Mouse (Mus musculus) G1E (cell line): Measurements from ENCODE around the gene Map3k15. TPM values are rescaled to one million over a fixed set of nuclear protein-coding genes. Genes with fewer than 3 reads are reported as not detected.

ENCODE experiments used
- ATAC-seq: 2 replicates; pipeline ENCODE4 v1.8.0; 2016; ENCODE audit warnings: mild to moderate bottlenecking; ENCODE audit not compliant: insufficient number of reproducible peaks, poor library complexity, low FRiP score, severe bottlenecking; ENCODE audit errors: extremely low read depth
- DNase-seq: peaks from one replicate; pipeline ENCODE4 v3.0.0; 2012; ENCODE audit warnings: low spot score
- H3K27me3 ChIP-seq: 2 replicates; pipeline ENCODE4 v1.6.1; 2012; ENCODE audit warnings: mild to moderate bottlenecking, low read length, inconsistent platforms; ENCODE audit not compliant: insufficient read depth
- H3K36me3 ChIP-seq: replicated peaks from 2 replicates; pipeline ENCODE3; 2012; ENCODE audit warnings: mild to moderate bottlenecking, inconsistent platforms
- H3K4me1 ChIP-seq: 2 replicates; pipeline ENCODE4 v1.6.1; 2012; ENCODE audit warnings: low read depth, low read length, inconsistent platforms, mixed read lengths; ENCODE audit not compliant: insufficient read depth
- H3K4me3 ChIP-seq: 2 replicates; pipeline ENCODE4 v1.5.1; 2012; ENCODE audit warnings: low read depth, mild to moderate bottlenecking, inconsistent platforms, low read length, moderate library complexity, mixed read lengths
- H3K9me3 ChIP-seq: replicated peaks from 2 replicates; pipeline ENCODE4 v1.6.1; 2012; ENCODE audit warnings: inconsistent platforms
- CTCF ChIP-seq: IDR thresholded peaks from 2 replicates; pipeline ENCODE4 v1.5.1; 2012; ENCODE audit warnings: low read depth, low read length, inconsistent platforms, mixed read lengths
- GATA1 ChIP-seq: IDR thresholded peaks from 2 replicates; pipeline ENCODE4 v1.6.1; 2012; ENCODE audit warnings: borderline replicate concordance, low read length, inconsistent platforms, mixed read lengths
- GATA2 ChIP-seq: IDR thresholded peaks from 2 replicates; pipeline ENCODE4 v1.6.1; 2012; ENCODE audit warnings: low read depth, low read length, inconsistent platforms, borderline replicate concordance
- POLR2AphosphoS5 ChIP-seq: IDR thresholded peaks from 2 replicates; pipeline ENCODE4 v1.6.1; 2012; ENCODE audit warnings: low read depth, low read length, inconsistent platforms; ENCODE audit not compliant: insufficient replicate concordance
- TAL1 ChIP-seq: conservative IDR thresholded peaks from 2 replicates; pipeline ENCODE4 v1.6.1; 2012; ENCODE audit warnings: low read depth, low read length, inconsistent platforms, mixed read lengths
- polyA plus RNA-seq: library from polyadenylated mRNA; stranded (reverse); fragments of >175 nt; gene quantifications from 2 replicates; pipeline ENCODE4 v1.2.3, GENCODE M21; 2012
- total RNA-seq, 2 experiments: library from RNA; stranded (forward) in 1 of 2; stranded (reverse) in 1 of 2; fragments of 200-1000 nt in 1 of 2; fragments of >200 nt in 1 of 2; fragmentation: Nextera tagmentation in 1 of 2; gene quantifications; 2 replicates each; pipeline ENCODE4 v1.2.3; 2014 to 2017

Gene Map3k15
- total and polyA plus RNA-seq, 3 experiments: 0.33 TPM; not detected in 2

- DNase-seq: no peak
- Histone ChIP-seq H3K9me3 (no peaks in the 10 kb centered on the region), H3K36me3 (no peaks in the 10 kb centered on the region), H3K27me3 (no peaks in the 10 kb centered on the region), H3K4me1 (no peaks in the 10 kb centered on the region), H3K4me3 (no peak overlapping the region)
- TF ChIP-seq POLR2AphosphoS5: no peak
- no peak for TF ChIP-seq GATA1
- no peak for TF ChIP-seq TAL1
- no peak for TF ChIP-seq GATA2
- no peak for TF ChIP-seq CTCF
- no peak for ATAC-seq
Measured at GRCm38 (mm10) chrX:159995808-159996207, 7.6 kb downstream of the Map3k15 start.

- Histone ChIP-seq H3K9me3 (no peaks in the 10 kb centered on the region), H3K4me3 (no peak overlapping the region), H3K4me1 (no peaks in the 10 kb centered on the region), H3K27me3 (no peaks in the 10 kb centered on the region), H3K36me3 (no peaks in the 10 kb centered on the region)
- no peak for TF ChIP-seq POLR2AphosphoS5
- ATAC-seq (no peak), DNase-seq (no peak)
Measured at GRCm38 (mm10) chrX:160053306-160053705, 65.1 kb downstream of the Map3k15 start.

- no peaks in the 10 kb centered on the region for H3K36me3 ChIP-seq
- H3K9me3 ChIP-seq: no peaks in the 10 kb centered on the region
- H3K27me3 ChIP-seq: no peaks in the 10 kb centered on the region
- H3K4me3 ChIP-seq: no peak overlapping the region
- ATAC-seq (no peak), DNase-seq (no peak)
- TF ChIP-seq TAL1: no peak
- no peak for TF ChIP-seq POLR2AphosphoS5
- no peak for TF ChIP-seq GATA1
- no peak for TF ChIP-seq CTCF
- TF ChIP-seq GATA2: no peak
- no peaks in the 10 kb centered on the region for H3K4me1 ChIP-seq
Measured at GRCm38 (mm10) chrX:160054643-160055042, 66.4 kb downstream of the Map3k15 start.

- H3K27me3 ChIP-seq: no peaks in the 10 kb centered on the region
- no peaks in the 10 kb centered on the region for H3K36me3 ChIP-seq
- H3K4me1 ChIP-seq: no peaks in the 10 kb centered on the region
- H3K4me3 ChIP-seq: no peak overlapping the region
- DNase-seq (no peak), ATAC-seq (no peak)
- TF ChIP-seq GATA1 (no peak), TAL1 (no peak), CTCF (no peak)
- no peaks in the 10 kb centered on the region for H3K9me3 ChIP-seq
Measured at GRCm38 (mm10) chrX:160091973-160092372, 103.7 kb downstream of the Map3k15 start.

GRCm38 (mm10) chrX:160107817-160108216, 119.6 kb downstream of the Map3k15 start:
- no peaks in the 10 kb centered on the region for H3K9me3 ChIP-seq
- ATAC-seq (no peak), DNase-seq (no peak)
- H3K4me1 ChIP-seq: no peaks in the 10 kb centered on the region
- H3K27me3 ChIP-seq: peaks cover 3% of the 10 kb centered on the region; the same call in 1 of the 2 replicates
- H3K36me3 ChIP-seq: no peaks in the 10 kb centered on the region
- TF ChIP-seq POLR2AphosphoS5 (no peak), TAL1 (no peak), CTCF (no peak), GATA2 (no peak), GATA1 (no peak)
- no peak overlapping the region for H3K4me3 ChIP-seq

- DNase-seq (no peak), ATAC-seq (peak; percentile 83)
- H3K9me3 ChIP-seq: no peaks in the 10 kb centered on the region
- H3K36me3 ChIP-seq: peaks cover 14% of the 10 kb centered on the region
- peaks cover 32% of the 10 kb centered on the region for H3K4me1 ChIP-seq
- H3K4me3 ChIP-seq: no peak overlapping the region
- H3K27me3 ChIP-seq: peaks cover 3% of the 10 kb centered on the region; the same call in 1 of the 2 replicates
- TF ChIP-seq GATA2 (no peak), TAL1 (peak; percentile 42; the same call in 1 of the 2 replicates)
Measured at GRCm38 (mm10) chrX:160113777-160114176, 125.5 kb downstream of the Map3k15 start.

- ATAC-seq (0 out of 2 replicates have a peak, but pooled peaks have one; percentile 10), DNase-seq (no peak)
- Histone ChIP-seq H3K9me3 (no peaks in the 10 kb centered on the region), H3K27me3 (no peaks in the 10 kb centered on the region), H3K4me3 (peak overlapping the region; percentile 22; the same call in 1 of the 2 replicates), H3K36me3 (peaks cover 35% of the 10 kb centered on the region), H3K4me1 (peaks cover 32% of the 10 kb centered on the region)
- TF ChIP-seq GATA2 (no peak), GATA1 (no peak), CTCF (no peak), TAL1 (no peak), POLR2AphosphoS5 (no peak)
Measured at GRCm38 (mm10) chrX:160116074-160116473, 127.8 kb downstream of the Map3k15 start.
